Mouse (Mus musculus): Measurements from ENCODE around the gene Golt1b. TPM values are rescaled to one million over a fixed set of nuclear protein-coding genes. Genes with fewer than 3 reads are reported as not detected.

Gene Golt1b
- polyA plus RNA-seq, 1 experiment from 2014 or later: 116 TPM

DNA sequence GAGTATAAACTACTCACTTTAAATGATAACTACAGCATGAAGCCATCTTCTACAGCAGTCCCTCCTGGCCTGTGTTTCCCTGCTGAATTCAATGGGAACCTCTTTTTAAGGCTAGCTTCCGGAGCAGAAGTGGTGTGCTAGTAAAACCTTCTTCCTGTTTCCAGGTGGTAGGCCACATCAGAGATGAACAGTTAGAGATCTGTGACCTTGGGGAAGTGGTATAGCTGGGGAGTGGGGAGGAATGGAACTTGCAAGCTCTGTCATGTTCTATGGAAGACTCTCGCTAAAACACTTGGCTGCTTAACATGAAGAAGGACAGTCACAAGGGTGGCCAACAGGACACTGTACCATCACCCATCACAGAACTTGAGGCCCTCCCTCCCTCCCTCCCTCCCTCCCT is 66.3 kb downstream of the Golt1b start:
- Histone ChIP-seq H3K4me2 (no peak overlapping the region), H3K9ac (replicated peaks) (no peak overlapping the region), H3K36me3 (no peaks in the 10 kb centered on the region), H3K9me3 (no peaks in the 10 kb centered on the region; the same call in 1 of the 2 replicates), H3K27ac (no peak overlapping the region), H3K4me1 (replicated peaks) (no peaks in the 10 kb centered on the region; the same call in none of the 2 replicates), H3K27me3 (no peaks in the 10 kb centered on the region), H3K4me3 (replicated peaks) (no peak overlapping the region)
- no peak for ATAC-seq (ENCODE audit: insufficient number of reproducible peaks, insufficient read depth, low FRiP score, low TSS enrichment, low read depth)
- WGBS: 76% methylated on average over 2 of the region's 2 CpGs

Other genes with a start within 250 kb of the Golt1b start
- gene Slco1a6, start 178.7 kb upstream of the Golt1b start, polyA plus RNA-seq (2016; fragmentation: Nextera tagmentation; extraction: Ambion mirVana): not detected in 2 replicates
- not detected in 2 replicates for gene Iapp, start 88.8 kb upstream of the Golt1b start, polyA plus RNA-seq (2016; fragmentation: Nextera tagmentation; extraction: Ambion mirVana)
- gene Slco1a5, start 64.2 kb upstream of the Golt1b start, polyA plus RNA-seq (2016; fragmentation: Nextera tagmentation; extraction: Ambion mirVana): not detected in 2 replicates
- gene Pyroxd1, start 41.6 kb upstream of the Golt1b start, polyA plus RNA-seq (2016; fragmentation: Nextera tagmentation; extraction: Ambion mirVana): 17.1 and 17.6 TPM in 2 replicates
- 29.7 and 32.2 TPM in 2 replicates for gene Recql, start 134 bp upstream of the Golt1b start, polyA plus RNA-seq (2016; fragmentation: Nextera tagmentation; extraction: Ambion mirVana)
- gene Spx, start 26.2 kb downstream of the Golt1b start, polyA plus RNA-seq (2016; fragmentation: Nextera tagmentation; extraction: Ambion mirVana): 1.2 and 1.7 TPM in 2 replicates
- not detected in 2 replicates for gene Gys2, start 85.9 kb downstream of the Golt1b start, polyA plus RNA-seq (2016; fragmentation: Nextera tagmentation; extraction: Ambion mirVana)
- 480 and 486 TPM in 2 replicates for gene Ldhb, start 120.7 kb downstream of the Golt1b start, polyA plus RNA-seq (2016; fragmentation: Nextera tagmentation; extraction: Ambion mirVana)
- gene Kcnj8, start 184.4 kb downstream of the Golt1b start, polyA plus RNA-seq (2016; fragmentation: Nextera tagmentation; extraction: Ambion mirVana): 0.44 and 0.59 TPM in 2 replicates

Measured in limb, embryonic 12.5 days (tissue).